Mouse (Mus musculus) ES-E14 (cell line): ENCODE measurements around the gene Tmprss3. TPM values are rescaled to one million over a fixed set of nuclear protein-coding genes. Genes with fewer than 3 reads are reported as not detected.

Experiments used
- DNase-seq: peaks from one replicate; pipeline ENCODE4 v3.0.0-alpha.2; 2013; ENCODE audit warnings: low read depth, low spot score
- H3K27ac ChIP-seq: 2 replicates; pipeline ENCODE4 v1.5.1; 2012; ENCODE audit warnings: low read depth, mild to moderate bottlenecking, low read length, moderate library complexity, mixed read lengths; ENCODE audit not compliant: poor library complexity, insufficient read depth, severe bottlenecking
- H3K36me3 ChIP-seq: 2 replicates; pipeline ENCODE4 v1.6.1; 2012; ENCODE audit warnings: mild to moderate bottlenecking, low read length, moderate library complexity, mixed read lengths; ENCODE audit not compliant: control insufficient read depth, poor library complexity, insufficient read depth, severe bottlenecking
- H3K4me1 ChIP-seq, 2 experiments: fragments of 150-350 bp in 1 of 2; sonication (generic) in 1 of 2; 2 replicates each; pipeline ENCODE4 v1.6.1; 2012; ENCODE audit warnings: low read length in 2 of 2, mild to moderate bottlenecking in 1 of 2, mixed read lengths in 1 of 2; ENCODE audit not compliant: control insufficient read depth in 2 of 2, insufficient read depth in 2 of 2, poor library complexity in 1 of 2
- H3K4me3 ChIP-seq, 2 experiments: fragments of 150-350 bp in 1 of 2; sonication (generic) in 1 of 2; 2 replicates each; pipeline ENCODE4 v1.5.1; 2012; ENCODE audit warnings: low read length in 2 of 2, low read depth in 1 of 2, mild to moderate bottlenecking in 1 of 2, mixed read lengths in 1 of 2; ENCODE audit not compliant: insufficient read depth in 1 of 2, poor library complexity in 1 of 2, severe bottlenecking in 1 of 2
- H3K9ac ChIP-seq: 2 replicates; pipeline ENCODE4 v1.6.1; 2012; ENCODE audit warnings: low read depth, mild to moderate bottlenecking, low read length, mixed read lengths; ENCODE audit not compliant: poor library complexity, insufficient read depth, severe bottlenecking
- H3K9me3 ChIP-seq: fragments of 150-350 bp; sonication (generic); 2 replicates; pipeline ENCODE4 v1.6.1; 2012; ENCODE audit warnings: low read depth, mild to moderate bottlenecking, low read length; ENCODE audit not compliant: control insufficient read depth, insufficient read depth
- CHD2 ChIP-seq: IDR thresholded peaks from 2 replicates; pipeline ENCODE4 v1.6.1; 2014; ENCODE audit warnings: mild to moderate bottlenecking, low read depth, low read length, inconsistent platforms
- HCFC1 ChIP-seq: IDR thresholded peaks from 2 replicates; pipeline ENCODE4 v1.6.1; 2012; ENCODE audit warnings: low read length, inconsistent platforms, borderline replicate concordance; ENCODE audit not compliant: insufficient read depth
- MAFK ChIP-seq: IDR thresholded peaks from 2 replicates; pipeline ENCODE4 v1.6.1; 2014; ENCODE audit warnings: mild to moderate bottlenecking, low read depth, low read length, inconsistent platforms; ENCODE audit not compliant: insufficient read depth
- ZC3H11A ChIP-seq: IDR thresholded peaks from 2 replicates; pipeline ENCODE4 v1.6.1; 2012; ENCODE audit warnings: low read depth, mild to moderate bottlenecking, inconsistent platforms, low read length, borderline replicate concordance
- ZNF384 ChIP-seq: IDR thresholded peaks from 2 replicates; pipeline ENCODE4 v1.6.1; 2012; ENCODE audit warnings: low read depth, low read length, inconsistent platforms
- in situ Hi-C, 2 experiments: fragments of 600-800 bp; cut with MboI; formaldehyde crosslinking; loops; one replicate each; pipeline ENCODE4 v1.15.1; 2025; ENCODE audit warnings: low sequenced_read_pairs in 2 of 2, inconsistent platforms in 1 of 2; ENCODE audit not compliant: unreplicated experiment in 2 of 2
- total RNA-seq: library from RNA; depleted of rRNA; stranded (reverse); fragments of 300-350 nt; gene quantifications from 2 replicates; pipeline ENCODE4 v1.2.3, GENCODE M21; 2012

The Tmprss3 gene
- total RNA-seq, 1 experiment = 0.36 TPM

GRCm38 (mm10) chr17:31226931-31227330 lies 28.2 kb upstream of the Tmprss3 start:
- no peak overlapping the region for H3K9ac ChIP-seq
- no peaks in the 10 kb centered on the region for H3K4me1 ChIP-seq
- in situ Hi-C loops = no loop called here
- peaks cover 3% of the 10 kb centered on the region; the same call in 1 of the 2 replicates for H3K36me3 ChIP-seq
- H3K9me3 ChIP-seq = no peaks in the 10 kb centered on the region
- no peak for DNase-seq
- no peak overlapping the region for H3K4me3 ChIP-seq
- H3K27ac ChIP-seq = no peak overlapping the region
- TF ChIP-seq MAFK (no peak), ZNF384 (no peak), HCFC1 (no peak), CHD2 (no peak), ZC3H11A (no peak)

GRCm38 (mm10) chr17:31226368-31226767 lies 27.6 kb upstream of the Tmprss3 start:
- no peaks in the 10 kb centered on the region for H3K4me1 ChIP-seq
- H3K4me3 ChIP-seq = no peak overlapping the region
- no peaks in the 10 kb centered on the region for H3K9me3 ChIP-seq
- peaks cover 3% of the 10 kb centered on the region; the same call in 1 of the 2 replicates for H3K36me3 ChIP-seq
- no peak for TF ChIP-seq ZC3H11A
- TF ChIP-seq HCFC1 = no peak
- no peak for TF ChIP-seq ZNF384
- TF ChIP-seq MAFK = no peak
- no peak for TF ChIP-seq CHD2
- no peak for DNase-seq
- H3K9ac ChIP-seq = no peak overlapping the region
- no peak overlapping the region for H3K27ac ChIP-seq
- in situ Hi-C loops = no loop called here

DNA sequence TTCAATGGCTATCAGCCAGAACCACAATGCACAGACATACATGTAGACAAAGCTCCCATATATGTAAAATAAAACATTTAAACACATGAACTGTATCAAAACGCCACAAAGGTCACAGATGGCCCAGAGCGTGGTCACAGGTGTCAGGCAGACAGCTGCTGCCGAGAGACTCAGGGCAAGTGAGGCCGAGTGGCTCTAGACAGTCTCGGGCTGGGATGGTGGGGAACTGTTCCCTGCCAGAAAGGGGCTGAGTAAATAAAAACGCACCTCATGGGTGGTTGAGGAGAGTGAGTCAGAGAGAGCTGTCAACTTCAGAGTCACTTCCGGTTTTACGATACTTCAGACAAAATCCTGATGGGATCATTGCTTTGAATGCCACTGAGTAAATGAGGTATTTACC lies 25.8 kb upstream of the Tmprss3 start:
- no peak overlapping the region for H3K27ac ChIP-seq

GRCm38 (mm10) chr17:31223835-31224234 lies 25.1 kb upstream of the Tmprss3 start:
- in situ Hi-C loops = no loop called here
- no peak overlapping the region for H3K27ac ChIP-seq
- no peak overlapping the region for H3K9ac ChIP-seq
- H3K4me1 ChIP-seq = no peaks in the 10 kb centered on the region
- H3K9me3 ChIP-seq = no peaks in the 10 kb centered on the region
- DNase-seq = no peak
- H3K36me3 ChIP-seq = peaks cover 7% of the 10 kb centered on the region; the same call in 1 of the 2 replicates
- H3K4me3 ChIP-seq = no peak overlapping the region
- TF ChIP-seq ZNF384 = no peak
- no peak for TF ChIP-seq MAFK
- TF ChIP-seq CHD2 = no peak
- TF ChIP-seq ZC3H11A = no peak
- TF ChIP-seq HCFC1 = no peak

More for the DNA sequence above, 25.8 kb upstream of the Tmprss3 start:
- Histone ChIP-seq H3K4me1 (no peaks in the 10 kb centered on the region), H3K36me3 (peaks cover 4% of the 10 kb centered on the region; the same call in 1 of the 2 replicates), H3K9me3 (no peaks in the 10 kb centered on the region), H3K9ac (no peak overlapping the region), H3K4me3 (no peak overlapping the region)
- in situ Hi-C loops = no loop called here
- TF ChIP-seq ZC3H11A (no peak), CHD2 (no peak), MAFK (no peak), HCFC1 (no peak), ZNF384 (no peak)
- DNase-seq = no peak

DNA sequence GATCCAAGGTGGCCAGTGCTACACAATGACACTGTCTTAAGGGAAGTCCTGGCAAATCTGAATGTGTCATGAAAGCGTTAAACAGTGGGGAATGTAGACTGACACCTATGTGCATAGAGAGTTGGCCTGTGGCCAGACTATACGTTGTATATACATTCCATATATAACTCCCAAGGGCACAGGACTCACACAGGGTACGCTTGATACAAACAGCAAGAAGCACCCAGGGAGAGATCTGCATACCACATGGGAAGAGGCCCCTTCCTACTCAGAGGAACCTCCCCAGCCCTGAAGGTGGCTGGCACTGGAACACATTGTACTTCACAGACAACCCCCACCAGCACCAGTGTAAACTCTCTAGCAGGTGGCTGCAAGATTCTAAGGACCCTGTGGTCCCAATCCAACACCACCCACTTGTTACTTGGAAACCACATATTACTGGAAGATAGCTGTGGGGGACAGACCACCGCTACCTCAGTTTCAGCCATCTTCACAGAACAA lies 24.1 kb upstream of the Tmprss3 start:
- in situ Hi-C loops = no loop called here
- no peaks in the 10 kb centered on the region for H3K9me3 ChIP-seq
- DNase-seq = no peak
- TF ChIP-seq MAFK = no peak
- no peak for TF ChIP-seq CHD2
- no peak for TF ChIP-seq ZNF384
- no peak for TF ChIP-seq ZC3H11A
- no peak for TF ChIP-seq HCFC1
- H3K4me1 ChIP-seq = no peaks in the 10 kb centered on the region
- H3K9ac ChIP-seq = no peak overlapping the region
- H3K36me3 ChIP-seq = peaks cover 9% of the 10 kb centered on the region; the same call in 1 of the 2 replicates
- no peak overlapping the region for H3K27ac ChIP-seq
- no peak overlapping the region for H3K4me3 ChIP-seq
